Mouse (Mus musculus) lung, postnatal 4 days (tissue): Measurements from ENCODE around the gene Spock1.
A peak's percentile ranks its signal among the peaks of the same experiment; 100 is the strongest.

ENCODE experiments used
- DNase-seq, 2 experiments: peaks; one replicate each; pipeline ENCODE4 v3.0.0; 2021

The Spock1 gene

DNA sequence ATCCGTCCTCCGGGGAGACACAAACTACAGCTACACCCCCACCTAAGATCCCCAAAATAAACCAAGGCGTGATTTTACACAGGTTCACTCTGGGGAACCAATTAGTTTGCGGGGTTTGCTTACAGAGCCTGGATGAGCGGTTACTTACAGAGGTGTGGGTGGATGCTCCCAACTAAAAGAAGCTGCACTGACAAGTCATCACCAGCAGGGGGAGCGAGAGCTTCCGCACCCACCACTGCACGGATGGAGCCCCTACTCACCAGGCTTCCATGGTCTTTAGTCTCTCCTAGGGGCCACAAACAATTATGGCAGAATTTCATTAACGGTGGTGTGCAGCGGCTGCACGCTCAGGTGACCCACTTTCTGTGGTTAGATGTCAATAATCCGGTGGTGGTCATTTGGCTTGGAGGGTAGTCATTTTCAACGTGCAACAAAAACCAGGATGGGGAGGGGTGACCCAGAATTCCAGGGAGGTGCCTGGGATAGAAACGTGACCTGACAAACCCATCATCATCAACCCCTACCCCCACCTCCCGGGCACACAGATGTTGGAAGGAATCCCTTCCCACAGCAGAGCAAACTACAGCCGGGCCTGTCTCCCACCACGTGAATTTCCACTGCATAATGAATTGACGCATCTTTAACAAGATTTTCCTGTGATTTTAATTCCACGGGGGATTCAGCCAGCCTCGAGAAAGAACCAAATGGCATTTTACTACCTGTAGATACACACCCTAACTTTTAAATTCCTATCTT is 186.4 kb downstream of the Spock1 start:
- peak in 1 of 2 experiments; percentile 39 for DNase-seq

- no peak for DNase-seq
These were observed 190.0 kb downstream of the Spock1 start for GRCm38 (mm10) chr13:57718087-57718486.

GRCm38 (mm10) chr13:57712910-57713309 is 195.2 kb downstream of the Spock1 start:
- no peak for DNase-seq

DNA sequence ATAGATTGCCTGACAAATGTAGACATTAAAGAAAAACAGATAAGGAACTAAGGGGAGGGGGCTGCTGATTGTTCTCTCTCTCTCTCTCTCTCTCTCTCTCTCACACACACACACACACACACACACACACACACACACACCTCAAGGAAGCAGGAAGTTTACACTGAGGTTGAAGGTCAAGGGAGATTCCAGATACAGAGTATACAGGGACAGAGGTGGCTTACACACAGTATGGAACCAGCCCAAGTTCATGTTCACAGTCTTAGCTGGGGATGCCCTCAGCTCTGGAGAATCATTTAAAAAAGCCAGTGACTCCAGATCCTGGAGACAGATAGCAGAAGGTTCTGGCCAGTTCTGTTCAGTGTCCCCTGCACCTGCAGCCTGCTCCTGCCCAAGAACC is 199.7 kb downstream of the Spock1 start:
- no peak for DNase-seq

DNA sequence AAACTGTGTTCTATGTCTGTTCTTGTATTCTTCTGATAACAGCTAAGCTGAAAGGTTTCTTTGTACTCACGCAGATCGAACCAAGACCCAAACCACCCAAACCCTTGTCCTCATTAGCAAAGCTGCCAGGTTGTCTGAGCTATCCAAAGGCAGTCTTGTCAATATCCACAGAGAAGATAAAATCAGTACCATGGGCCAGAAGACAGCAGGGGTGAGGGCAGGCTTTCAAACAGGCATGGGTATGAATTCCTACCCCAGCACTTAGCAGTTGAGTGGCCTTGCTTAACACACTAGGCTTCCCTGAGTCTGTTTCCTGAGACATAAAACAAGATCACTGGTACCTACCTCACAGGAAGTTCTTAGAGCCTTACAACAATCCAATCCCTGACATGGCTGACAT is 205.2 kb downstream of the Spock1 start:
- no peak for DNase-seq

GRCm38 (mm10) chr13:57696685-57697084 is 211.4 kb downstream of the Spock1 start:
- DNase-seq, result no peak

GRCm38 (mm10) chr13:57688926-57689325 is 219.2 kb downstream of the Spock1 start:
- DNase-seq, result no peak

DNA sequence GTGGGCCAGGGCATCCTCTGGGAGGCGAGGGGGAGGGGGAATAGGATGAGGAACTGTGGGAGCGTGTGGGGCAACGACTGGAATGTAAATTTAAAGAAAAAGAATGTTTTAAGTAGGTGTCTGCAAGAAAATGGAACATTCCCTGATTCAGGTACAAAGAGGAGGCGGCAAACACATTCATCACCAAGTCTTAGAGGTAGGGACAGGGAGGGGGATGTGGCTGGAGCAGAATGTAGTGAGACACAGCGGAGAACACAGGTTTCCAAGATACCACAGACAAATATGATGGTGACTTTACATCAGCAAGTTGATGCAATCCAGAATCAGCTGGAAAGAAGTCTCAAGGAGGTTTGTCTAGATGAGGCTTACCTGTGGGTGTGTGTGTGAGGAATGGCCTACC is 221.7 kb downstream of the Spock1 start:
- no peak for DNase-seq

GRCm38 (mm10) chr13:57685201-57685600 is 222.9 kb downstream of the Spock1 start:
- DNase-seq, result no peak

GRCm38 (mm10) chr13:57679591-57679990 is 228.5 kb downstream of the Spock1 start:
- no peak for DNase-seq

DNA sequence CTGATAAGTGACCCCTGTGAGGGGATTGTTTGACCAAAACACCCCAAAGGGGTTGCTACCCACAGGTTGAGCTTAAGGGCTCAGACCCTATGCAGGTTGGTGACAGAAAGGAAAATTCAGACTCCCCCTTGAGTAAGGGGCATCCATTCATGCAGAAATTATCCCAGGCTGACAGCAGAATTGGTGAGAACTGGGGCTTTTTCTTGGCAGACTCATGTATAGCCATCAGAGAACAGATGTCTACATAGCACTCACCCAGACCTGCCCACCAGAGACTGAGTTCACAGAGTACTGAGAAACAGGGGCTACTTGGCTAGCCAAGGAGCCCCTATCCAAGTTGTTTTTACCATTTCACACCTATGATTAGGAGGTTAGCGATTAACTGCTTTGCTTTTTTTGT is 231.3 kb downstream of the Spock1 start:
- DNase-seq, result no peak

- DNase-seq, result no peak
These were observed 234.7 kb downstream of the Spock1 start for GRCm38 (mm10) chr13:57673399-57673798.

- no peak for DNase-seq
These were observed 235.4 kb downstream of the Spock1 start for GRCm38 (mm10) chr13:57672762-57673161.

GRCm38 (mm10) chr13:57671919-57672318 is 236.2 kb downstream of the Spock1 start:
- DNase-seq, result no peak

- DNase-seq, result no peak
These were observed 236.8 kb downstream of the Spock1 start for GRCm38 (mm10) chr13:57671322-57671721.

- DNase-seq, result no peak
These were observed 240.5 kb downstream of the Spock1 start for GRCm38 (mm10) chr13:57667621-57668020.

- DNase-seq, result no peak
These were observed 241.8 kb downstream of the Spock1 start for GRCm38 (mm10) chr13:57666173-57666842.

DNA sequence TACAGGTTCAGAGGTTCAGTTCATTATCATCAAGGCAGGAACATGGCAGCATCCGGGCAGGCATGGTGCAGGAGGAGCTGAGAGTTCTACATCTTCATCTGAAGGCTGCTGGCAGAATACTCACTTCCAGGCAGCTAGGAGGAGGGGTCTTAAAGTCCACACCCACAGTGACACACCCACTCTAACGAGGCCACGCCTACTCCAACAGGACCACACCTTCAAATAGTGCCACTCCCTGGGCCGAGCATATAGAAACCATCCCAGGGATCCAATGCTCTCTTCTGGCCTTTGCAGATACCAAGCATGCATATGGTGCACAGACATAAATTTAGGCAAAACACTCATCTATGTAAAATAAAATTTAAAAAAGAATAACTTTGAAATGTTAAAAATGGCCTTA is 245.6 kb downstream of the Spock1 start:
- no peak for DNase-seq

GRCm38 (mm10) chr13:57660523-57660922 is 247.6 kb downstream of the Spock1 start:
- DNase-seq, result no peak

- DNase-seq, result no peak
These were observed 248.3 kb downstream of the Spock1 start for GRCm38 (mm10) chr13:57659872-57660271.

DNA sequence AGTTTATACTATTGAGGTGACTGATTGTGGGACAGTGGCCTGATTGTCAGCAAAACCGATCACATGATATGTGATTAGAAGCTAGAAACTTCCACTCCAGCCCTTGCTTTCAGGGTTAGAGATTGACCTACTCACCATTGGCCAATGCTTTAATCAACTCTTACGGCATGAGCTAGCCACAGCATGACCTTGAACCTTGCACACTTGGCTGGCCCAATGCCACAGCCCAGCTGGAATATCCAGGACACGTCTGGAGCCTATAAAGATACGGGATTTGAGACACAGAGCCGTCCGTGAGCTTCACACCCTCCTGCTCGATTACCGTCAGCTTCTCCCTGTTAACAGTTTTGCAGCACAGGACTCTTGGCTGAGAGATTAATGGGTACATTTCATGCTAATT is 251.5 kb downstream of the Spock1 start:
- peak; percentile 6 to 46 for DNase-seq

DNA sequence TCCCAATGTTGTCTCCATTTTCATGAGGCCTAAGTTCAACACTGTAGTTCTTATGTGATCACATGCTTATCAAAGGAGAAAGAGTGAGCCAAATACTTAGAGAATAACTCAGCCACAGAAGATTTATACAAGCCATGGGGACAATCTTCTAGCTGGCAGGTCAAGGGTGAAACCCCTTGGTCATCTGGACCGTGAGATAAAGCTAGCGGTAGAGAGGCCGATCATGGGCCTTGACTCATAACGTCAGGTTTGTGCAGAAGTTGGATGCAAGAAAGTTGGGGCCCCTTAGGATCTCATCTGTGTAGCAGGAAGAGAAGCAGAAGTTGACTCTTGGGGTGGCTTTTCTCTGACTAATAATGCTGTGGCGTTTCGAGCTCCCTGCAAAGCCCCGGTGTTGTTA is 253.8 kb downstream of the Spock1 start:
- no peak for DNase-seq

GRCm38 (mm10) chr13:57651236-57651635 is 256.9 kb downstream of the Spock1 start:
- no peak for DNase-seq

DNA sequence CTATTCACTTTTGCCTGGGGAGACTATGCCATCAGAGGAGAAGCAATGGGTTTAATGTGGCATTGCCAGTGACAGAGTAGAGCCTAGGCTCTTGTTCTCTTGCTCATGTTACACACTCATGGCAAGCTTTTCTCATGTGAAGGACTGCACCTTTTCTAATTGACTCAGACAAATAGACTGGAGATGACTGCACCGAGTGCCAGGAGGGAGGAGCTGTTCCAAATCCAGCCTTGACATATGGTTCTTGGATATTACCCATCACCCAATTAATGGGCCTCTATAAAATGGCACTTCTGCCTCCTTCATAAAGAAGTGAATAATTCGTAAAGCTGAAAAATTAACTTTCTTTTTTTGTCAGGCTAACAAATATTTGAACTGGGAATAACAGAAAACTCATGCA is 259.3 kb downstream of the Spock1 start:
- no peak for DNase-seq

DNA sequence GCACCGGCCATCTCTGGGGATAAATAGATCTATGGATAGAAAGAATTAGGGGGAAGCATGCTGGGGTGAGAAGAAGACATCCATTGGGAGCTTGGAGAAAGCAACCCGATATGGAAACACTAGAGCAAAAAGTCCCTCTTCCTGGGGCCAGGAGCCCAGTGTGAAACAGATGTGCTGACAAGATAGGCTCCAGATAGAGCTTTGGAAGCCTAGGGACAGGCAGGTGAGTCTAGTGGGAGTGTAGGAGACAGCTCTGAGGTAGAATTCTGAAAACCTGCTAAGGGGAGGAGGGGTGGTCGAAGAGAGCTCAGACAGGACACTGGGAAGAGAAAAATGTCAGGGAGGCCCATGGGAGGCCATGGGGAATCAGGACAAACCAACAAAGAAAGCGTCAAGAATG is 260.7 kb downstream of the Spock1 start:
- no peak for DNase-seq
